Mouse (Mus musculus) heart, postnatal 10 days (tissue): ENCODE measurements around the gene Padi1. TPM values are rescaled to one million over a fixed set of nuclear protein-coding genes. Genes with fewer than 3 reads are reported as not detected.

Experiments used
- DNase-seq, 2 experiments: peaks; one replicate each; pipeline ENCODE4 v3.0.0; 2021
- intact Hi-C: fragments of 180-260 bp; cut with DNase I; formaldehyde crosslinking; loops from one replicate; pipeline ENCODE4 v1.15.1; 2025
- total RNA-seq, 2 experiments: library from RNA; stranded (reverse); gene quantifications; 2 replicates each; pipeline ENCODE4 v1.2.3; 2021

The Padi1 gene
- total RNA-seq, 2 experiments from 2014 or later, result not detected

- DNase-seq, result no peak
- intact Hi-C loops, result no loop called here
Observed at GRCm38 (mm10) chr4:140817413-140817812, 28.2 kb downstream of the Padi1 start.

DNA sequence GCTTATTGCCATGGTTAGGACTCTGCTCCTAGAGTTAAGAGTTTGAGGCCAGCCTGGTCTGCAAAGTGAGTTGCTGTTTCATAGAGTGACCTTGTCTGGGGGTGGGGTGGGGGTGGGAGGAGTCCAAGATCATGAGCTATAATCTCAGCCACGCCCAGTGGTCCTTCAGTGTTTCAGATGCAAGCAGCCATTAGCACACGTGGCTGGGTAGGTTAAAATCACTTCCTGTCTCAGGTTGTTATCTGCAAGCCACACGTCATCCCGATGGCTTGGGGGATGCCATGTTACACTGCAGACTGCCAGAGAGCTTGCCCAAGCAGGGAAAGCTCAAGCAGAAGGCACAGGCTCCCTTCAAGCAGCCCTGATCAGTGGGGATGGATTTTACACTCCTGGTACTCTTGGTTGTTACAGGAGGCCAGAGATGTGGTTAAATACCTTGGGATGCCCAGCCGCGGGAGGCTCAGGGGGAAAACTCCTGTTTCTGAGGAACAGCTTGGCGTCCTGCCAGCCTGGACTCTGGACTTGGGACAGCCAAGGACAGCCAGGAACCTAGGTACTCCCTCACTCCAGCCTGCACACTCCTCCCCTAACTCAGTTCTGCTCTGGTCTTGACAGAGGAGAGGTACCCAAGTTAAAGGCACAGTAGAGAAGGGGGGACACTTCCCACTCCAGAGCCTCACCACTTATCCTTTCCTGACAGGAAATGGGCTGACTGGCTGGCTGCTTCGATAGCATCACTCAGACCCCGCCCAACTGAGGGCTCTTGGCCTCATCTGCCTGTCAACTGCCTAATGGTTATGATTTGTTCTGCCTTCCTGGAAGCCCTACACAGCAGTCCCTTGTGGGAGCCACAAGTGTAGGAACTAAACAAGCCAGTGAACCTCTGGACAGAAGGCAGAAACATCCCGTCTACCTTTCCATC is 29.3 kb downstream of the Padi1 start:
- DNase-seq, result peak; percentile 11 to 31
- intact Hi-C loops, result no loop called here

DNA sequence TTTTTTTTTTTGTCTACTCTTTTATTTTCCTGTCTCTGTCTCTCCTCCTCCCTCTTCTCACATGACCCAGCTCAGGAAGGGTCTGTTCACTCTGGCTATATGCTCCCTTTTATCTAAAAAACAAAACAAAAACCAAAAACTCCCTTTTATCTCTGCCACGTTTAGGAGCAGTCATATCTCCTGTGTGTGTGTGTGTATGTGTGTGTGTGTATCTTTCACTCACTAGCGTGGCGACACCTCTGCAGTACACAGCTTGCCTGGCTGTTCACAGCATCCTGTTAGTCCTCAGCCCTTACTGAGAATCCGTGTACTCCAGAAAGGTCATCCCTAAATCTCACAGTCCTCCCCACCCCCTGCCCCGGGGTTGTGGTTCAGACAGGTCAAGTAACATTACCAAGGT is 30.1 kb downstream of the Padi1 start:
- DNase-seq, result no peak
- intact Hi-C loops, result no loop called here

GRCm38 (mm10) chr4:140814241-140815225 is 31.0 kb downstream of the Padi1 start:
- DNase-seq, result peak; percentile 34 to 47
- intact Hi-C loops, result loop anchor here (5.0 kb wide), 1 partner anchor 88 kb away; no protein-coding TSS in a partner anchor

GRCm38 (mm10) chr4:140813358-140814185 is 32.0 kb downstream of the Padi1 start:
- intact Hi-C loops, result loop anchor here (5.0 kb wide), 1 partner anchor 89 kb away; no protein-coding TSS in a partner anchor
- DNase-seq, result no peak

DNA sequence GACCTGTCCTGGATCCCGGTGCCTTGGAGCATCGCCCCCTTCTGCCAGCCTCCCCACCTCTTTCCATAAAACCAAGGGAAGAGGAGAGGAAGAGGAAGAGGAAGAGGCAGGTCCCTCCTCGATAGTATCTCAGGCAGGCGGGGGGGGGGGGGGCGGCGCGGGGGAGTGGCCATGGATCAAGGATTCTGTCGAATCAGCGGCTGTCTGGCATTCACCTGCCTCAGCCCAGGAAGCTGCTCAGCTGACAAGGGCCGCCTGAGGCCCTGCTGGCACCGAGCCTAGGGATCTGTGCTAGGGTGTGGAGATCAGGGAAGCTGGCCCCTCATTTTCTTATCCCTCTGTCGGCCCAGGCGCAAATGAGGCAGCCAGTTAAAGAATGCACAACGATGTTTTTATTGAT is 33.0 kb downstream of the Padi1 start:
- DNase-seq, result peak; percentile 27 to 48
- intact Hi-C loops, result loop anchor here (5.0 kb wide), 1 partner anchor 90 kb away; no protein-coding TSS in a partner anchor

DNA sequence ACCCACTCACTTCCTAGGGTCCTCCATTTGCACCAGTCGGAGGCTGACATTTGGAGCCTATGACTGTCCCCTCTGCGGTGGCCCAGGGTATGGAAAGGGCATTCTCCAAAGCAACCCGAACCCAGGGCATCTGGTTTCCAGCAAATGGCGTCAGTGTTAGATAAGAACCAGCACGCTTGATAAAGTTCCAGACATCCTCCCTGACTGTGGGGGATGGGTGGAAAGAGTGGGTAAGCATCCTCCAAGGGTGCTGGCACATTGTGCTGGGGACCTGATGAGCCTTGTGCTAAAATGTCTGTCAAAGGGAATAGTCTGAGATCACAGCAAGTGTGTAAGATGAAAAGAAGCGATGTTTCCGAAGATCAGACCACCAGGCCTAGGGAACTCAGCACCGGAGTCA is 33.4 kb downstream of the Padi1 start:
- DNase-seq, result no peak
- intact Hi-C loops, result loop anchor here (5.0 kb wide), 1 partner anchor 90 kb away; no protein-coding TSS in a partner anchor

DNA sequence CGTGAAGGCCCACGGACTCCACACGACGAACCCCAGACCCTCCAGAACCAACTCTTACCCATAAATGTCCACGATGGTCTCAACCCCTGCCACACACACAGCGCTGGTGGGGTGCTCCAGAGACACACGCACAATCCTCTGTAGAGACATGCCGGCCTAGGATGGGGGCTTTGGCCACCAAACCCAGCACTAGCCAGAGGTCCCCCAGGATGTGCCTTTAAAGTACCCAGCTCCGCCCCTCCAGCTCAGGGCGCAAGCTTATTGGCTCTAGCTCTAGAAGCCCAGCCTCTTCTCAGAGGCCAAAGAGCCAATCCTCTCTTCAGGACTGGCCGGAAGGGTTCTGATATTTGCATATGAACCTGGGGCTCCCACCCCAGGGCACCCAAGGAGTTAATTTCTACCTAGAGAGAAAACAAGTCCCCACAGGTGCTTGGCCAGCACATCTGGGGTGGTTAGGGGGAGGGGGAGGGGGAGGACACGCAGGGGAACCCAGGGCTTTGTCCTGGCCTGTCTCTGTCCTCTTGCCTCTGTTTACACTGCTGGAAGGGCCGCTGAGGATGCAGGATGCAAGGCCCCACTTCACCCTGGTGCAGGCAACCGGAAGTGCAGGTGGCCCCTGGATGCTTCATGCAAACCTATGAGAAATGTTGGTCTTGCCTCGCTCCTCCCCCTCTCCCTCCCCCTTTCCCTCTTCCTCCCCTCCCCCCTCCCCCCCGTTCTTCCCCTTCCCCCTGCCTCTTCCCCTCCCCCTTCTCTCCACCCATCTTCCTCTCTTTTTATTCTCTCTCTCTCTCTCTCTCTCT is 34.9 kb downstream of the Padi1 start, which contains the start of gene Padi3:
Gene Padi3, minus strand, starts transcription at position 191 of the 803 bp plus-strand sequence.
- intact Hi-C loops, result loop anchor here (5.0 kb wide), 1 partner anchor 92 kb away; no protein-coding TSS in a partner anchor

GRCm38 (mm10) chr4:140809118-140809517 is 36.5 kb downstream of the Padi1 start:
- intact Hi-C loops, result no loop called here
- no peak for DNase-seq

More for the DNA sequence above, 34.9 kb downstream of the Padi1 start, which contains the start of gene Padi3:
- DNase-seq, result no peak

DNA sequence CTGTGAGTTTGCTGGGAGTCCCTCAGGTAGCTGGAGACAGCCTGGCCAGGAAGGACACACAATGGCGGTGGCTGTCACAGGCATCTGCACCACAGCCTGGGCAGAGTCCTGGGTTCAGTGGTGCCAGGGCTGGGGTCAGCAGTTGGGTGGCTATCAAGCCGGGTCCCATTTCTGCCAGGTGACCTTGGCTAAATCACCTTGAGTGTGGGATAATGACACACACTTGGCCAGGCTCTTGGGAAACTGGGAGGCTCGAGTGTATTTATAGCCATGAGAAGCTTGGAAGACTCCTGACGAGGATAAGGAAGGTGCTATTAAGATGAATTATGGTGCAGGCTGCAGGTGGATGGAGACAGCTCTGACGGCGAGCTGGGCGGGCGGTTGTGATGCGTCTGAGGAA is 41.0 kb downstream of the Padi1 start:
- no peak for DNase-seq
- intact Hi-C loops, result no loop called here

- no peak for DNase-seq
- intact Hi-C loops, result no loop called here
Observed at GRCm38 (mm10) chr4:140801364-140801763, 44.2 kb downstream of the Padi1 start.

DNA sequence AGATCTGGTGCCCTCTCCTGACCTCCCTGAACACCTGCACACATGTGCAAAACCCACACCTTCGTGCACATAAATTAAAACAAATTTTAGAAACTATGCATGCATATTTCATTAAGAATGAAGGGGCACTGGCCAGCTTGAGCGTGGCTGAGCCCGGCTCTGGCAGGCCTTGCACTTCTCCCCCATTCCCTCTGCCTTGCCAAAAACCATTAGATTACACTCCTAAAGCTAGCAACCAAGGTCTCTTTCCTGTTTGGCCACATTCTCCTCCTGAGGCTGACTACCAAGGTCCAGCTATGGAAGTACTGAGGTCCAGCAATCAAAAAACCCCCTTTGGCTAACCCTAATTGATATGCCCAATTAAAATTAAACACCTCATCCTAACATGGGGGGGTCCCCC is 48.8 kb downstream of the Padi1 start:
- DNase-seq, result no peak
- intact Hi-C loops, result no loop called here

DNA sequence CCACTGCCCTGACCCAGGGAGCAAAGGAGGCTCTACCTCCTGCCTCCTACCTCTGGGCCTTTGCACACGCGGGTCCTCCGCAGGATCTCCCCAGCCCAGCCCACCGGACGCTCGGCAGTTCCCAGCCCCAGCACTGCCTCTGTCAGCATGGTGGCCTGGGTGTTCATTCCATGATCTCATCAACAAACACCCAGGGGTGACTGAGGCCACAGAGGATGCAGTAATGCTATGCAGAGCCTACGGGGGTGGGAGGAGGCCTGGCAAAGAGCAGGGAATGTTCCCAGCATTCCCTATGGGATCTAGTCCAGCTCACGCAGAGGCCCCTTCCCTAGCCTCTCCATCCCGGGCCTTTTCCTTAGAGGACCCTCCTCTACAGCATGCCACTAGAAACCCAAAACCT is 50.9 kb downstream of the Padi1 start:
- DNase-seq, result no peak
- intact Hi-C loops, result no loop called here

- intact Hi-C loops, result no loop called here
- DNase-seq, result no peak
Observed at GRCm38 (mm10) chr4:140793795-140794194, 51.8 kb downstream of the Padi1 start.

GRCm38 (mm10) chr4:140792584-140792983 is 53.0 kb downstream of the Padi1 start:
- intact Hi-C loops, result no loop called here
- DNase-seq, result no peak

GRCm38 (mm10) chr4:140791071-140791470 is 54.5 kb downstream of the Padi1 start:
- intact Hi-C loops, result no loop called here

GRCm38 (mm10) chr4:140789983-140790382 is 55.6 kb downstream of the Padi1 start:
- no peak for DNase-seq
- intact Hi-C loops, result loop anchor here (1.0 kb wide), 2 partner anchors 112 to 168 kb away; no protein-coding TSS in a partner anchor

More at GRCm38 (mm10) chr4:140791071-140791470, 54.5 kb downstream of the Padi1 start:
- DNase-seq, result no peak

DNA sequence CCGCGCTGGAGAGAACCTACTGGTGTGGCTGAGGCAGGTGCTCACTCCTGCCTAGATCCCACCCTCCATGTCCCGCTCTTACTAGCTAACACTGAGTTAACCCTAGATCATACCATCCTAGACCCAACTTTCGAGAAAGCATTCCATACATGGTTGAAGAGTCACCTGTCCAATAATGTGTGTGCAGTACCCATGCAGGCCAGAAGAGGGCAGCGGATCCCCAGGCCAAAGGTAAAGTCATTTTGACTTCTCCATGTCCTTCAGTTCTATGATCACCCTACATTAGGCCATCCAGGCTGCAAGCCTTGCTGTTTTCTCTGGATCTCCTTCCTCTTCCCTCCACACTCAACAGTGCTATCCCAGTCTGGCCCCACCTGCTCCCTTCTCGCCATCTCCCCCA is 56.6 kb downstream of the Padi1 start:
- intact Hi-C loops, result loop anchor here (1.0 kb wide), 2 partner anchors 113 to 169 kb away; no protein-coding TSS in a partner anchor
- peak; percentile 79 to 84 for DNase-seq

- intact Hi-C loops, result no loop called here
- DNase-seq, result no peak
Observed at GRCm38 (mm10) chr4:140788264-140788663, 57.3 kb downstream of the Padi1 start.
